Mouse (Mus musculus): ENCODE data around the gene Npas3.

Npas3 gene

DNA sequence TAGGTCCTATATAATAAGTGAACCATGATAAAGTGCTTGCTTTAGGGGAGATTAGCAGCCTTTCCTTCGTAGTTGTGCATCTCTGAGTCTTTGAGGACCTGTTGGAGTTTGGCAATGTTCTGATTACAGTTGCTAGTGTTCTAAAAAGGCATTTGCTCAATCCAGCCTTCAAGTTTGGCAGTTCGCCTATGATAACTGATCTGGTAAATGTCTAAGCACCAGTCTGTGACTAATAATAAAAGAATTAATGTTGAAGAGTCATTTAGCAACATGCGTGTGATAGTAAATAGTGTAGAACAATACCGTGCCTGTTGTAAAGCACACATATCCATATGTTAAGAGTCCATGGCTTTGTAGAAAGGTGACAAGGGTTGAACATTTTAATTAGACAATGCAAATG, 173.2 kb downstream of the Npas3 start:
- DNase-seq = no peak

DNA sequence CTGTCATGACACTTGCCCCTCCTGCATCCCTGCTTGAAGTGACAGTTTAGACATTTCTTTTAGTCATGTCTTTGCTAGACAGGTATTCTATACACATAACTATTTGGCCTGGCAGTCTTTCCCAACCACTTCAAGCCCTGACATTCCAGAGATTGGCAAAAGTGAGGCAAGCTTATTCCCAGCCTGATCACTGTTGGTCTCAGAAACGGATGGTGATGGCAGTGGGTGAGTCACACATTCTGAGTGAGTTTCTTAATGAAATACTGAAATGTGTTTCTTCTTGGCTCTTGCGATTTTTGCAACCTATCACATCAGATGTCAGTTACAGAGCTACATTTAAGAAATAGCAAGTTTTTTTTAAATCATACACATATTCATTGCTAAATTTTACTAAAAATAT, 175.2 kb downstream of the Npas3 start:
- DNase-seq = no peak

DNA sequence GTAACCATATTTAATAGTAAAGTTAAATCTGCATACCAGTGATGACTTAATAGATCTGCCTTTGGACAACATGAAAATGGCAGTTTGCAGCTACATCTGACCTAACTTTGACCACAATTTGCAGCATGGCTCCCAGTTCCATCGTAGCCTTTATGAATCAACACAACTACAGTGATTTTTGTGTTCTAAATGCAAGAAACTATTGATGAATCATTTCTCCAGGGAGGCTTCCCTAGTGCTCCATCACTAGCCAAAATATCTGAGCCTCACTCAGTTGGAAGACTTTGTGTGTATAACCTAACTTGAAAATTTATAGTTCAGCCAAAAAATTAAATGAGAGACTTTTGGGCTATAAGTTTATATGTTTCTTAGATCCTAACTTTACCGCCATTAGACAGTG, 177.5 kb downstream of the Npas3 start:
- DNase-seq = no peak

GRCm38 (mm10) chr12:53427153-53427552, 178.7 kb downstream of the Npas3 start:
- DNase-seq = no peak

DNA sequence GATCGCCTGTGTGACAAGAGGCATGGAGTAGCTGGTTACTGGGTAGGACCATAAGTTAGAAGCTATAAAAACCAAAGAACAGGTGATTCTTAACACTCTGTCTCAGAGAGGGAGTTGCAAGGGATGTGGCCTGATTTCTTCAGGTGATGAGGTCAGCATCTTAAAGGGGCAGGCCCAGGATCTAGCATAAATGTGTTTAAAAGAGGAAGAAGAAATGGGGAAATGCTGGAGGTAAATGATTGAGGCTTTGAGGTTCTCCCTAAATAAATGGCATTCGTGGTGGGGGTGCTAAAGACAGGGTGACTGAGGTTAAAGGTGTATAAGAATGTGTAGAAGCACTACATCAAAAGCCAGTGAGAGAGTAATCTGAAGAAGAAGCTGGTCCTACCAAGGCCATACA, 193.6 kb downstream of the Npas3 start:
- no peak for DNase-seq

DNA sequence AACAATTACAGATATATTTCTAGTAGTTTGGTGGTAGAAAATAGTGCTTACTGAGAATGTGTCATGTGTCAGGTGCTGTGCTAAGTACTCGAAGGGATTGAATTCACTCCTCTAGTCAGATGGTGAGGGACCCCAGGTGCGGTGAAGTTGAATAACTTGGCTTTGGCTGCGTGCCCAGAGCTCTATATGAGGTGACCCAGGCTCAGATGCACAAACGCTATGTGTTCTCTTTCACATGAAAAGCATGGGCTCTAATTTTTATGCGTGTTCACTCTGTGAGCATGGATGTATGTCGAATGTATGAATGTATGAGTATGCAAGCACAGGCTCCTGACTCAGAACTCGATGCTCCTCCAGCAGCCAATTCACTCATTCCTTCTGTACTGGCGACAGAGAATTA, 199.0 kb downstream of the Npas3 start:
- DNase-seq = no peak

- no peak for DNase-seq
These were observed 199.6 kb downstream of the Npas3 start for GRCm38 (mm10) chr12:53448040-53448439.

DNA sequence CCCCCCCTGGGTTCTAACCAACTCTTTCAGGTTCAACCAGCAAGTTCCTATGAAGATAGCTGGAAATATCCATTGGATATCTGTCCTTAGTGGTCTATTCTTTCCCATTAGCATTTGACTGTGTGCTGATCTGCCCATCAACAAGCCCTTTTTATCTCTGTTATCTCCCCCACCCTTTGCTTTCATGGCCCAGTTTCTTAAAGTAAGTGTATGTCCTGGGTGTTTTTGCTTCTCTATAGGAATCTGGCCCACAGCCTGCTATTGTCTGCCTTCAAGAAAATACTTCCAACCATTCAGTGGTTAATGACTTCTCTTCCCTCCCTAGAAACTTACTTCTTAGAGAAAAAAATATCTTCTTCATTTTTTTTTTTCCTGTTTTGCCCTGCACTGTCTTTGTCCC, 219.1 kb downstream of the Npas3 start:
- DNase-seq = no peak

GRCm38 (mm10) chr12:53474486-53474885, 226.0 kb downstream of the Npas3 start:
- no peak for DNase-seq

- no peak for DNase-seq
These were observed 236.4 kb downstream of the Npas3 start for GRCm38 (mm10) chr12:53484924-53485323.

DNA sequence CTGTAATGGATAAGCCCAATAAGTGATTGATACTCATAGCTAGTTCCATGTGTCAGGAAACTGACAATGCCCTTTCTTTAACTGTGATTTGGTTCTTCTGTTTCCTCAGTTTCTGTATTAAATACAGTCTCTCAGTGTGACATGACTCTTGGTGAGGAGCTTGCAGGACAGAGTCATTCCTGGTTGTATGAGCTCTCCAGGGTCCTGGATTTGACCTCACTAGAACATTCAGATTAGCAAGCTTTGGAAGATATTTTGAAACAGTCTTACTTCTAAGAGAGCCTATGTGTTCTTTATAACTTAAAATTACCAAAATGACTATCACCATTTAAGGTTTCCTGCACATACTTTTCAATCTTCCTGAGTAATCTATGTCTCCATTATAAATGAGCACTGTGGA, 247.9 kb downstream of the Npas3 start:
- no peak for DNase-seq

DNA sequence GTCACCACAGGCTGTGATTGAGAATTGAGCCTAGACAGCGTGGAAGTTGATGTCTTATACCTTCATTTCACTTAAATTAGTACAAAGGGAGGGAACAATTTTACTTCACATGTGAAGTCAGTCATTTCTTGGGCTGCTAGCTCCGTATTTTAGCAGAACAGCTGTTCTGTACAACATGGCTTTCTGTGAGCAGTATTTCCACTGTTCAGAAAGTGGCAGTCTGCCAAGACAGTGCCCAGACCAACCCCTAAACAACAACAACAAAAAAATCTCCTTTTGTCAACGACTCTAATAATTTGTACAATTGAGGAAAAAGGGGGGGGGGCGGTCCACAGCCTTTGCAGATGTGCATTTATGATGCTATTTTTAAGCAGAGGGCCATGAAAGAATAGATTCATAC, 266.4 kb downstream of the Npas3 start:
- DNase-seq = no peak

- DNase-seq = no peak
These were observed 271.1 kb downstream of the Npas3 start for GRCm38 (mm10) chr12:53519556-53519955.

DNA sequence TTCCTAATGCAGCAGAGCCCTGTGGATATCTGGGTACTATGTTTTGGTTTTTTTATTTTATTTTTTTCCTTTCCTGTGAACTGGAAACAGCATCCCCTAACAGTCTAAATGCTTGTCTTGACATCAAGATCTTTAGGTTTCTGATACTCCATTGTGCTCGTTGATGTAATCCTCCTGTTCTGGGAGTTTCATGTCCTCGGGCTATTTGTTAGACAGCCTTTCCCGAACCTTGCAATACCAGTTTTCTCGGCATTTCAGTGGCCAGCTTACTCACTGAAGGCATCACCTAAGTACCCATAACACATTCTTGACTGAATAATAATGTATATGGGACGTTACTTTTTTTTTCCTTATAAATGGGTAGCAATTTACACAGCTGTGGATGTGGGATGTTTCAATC, 274.2 kb downstream of the Npas3 start:
- DNase-seq = no peak

GRCm38 (mm10) chr12:53527046-53527445, 278.6 kb downstream of the Npas3 start:
- DNase-seq = no peak

DNA sequence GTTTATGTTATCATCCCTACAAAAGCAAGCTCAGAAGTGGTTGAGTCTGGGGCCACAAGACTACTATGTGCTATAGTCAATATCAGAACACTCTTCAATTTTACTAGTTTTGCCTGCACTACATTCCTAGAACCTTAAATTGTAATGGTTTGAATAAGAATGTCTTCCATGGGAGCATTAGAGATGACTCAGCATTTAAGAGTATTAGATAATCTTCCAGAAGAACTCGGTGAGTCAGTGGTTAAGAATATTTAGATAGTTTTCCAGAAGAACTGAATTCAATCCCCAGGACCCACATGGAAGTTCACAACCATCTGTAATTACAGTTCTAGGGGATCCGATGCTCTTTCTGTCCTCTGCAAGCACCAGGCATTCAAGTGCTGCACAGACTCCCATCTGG, 280.9 kb downstream of the Npas3 start:
- no peak for DNase-seq

DNA sequence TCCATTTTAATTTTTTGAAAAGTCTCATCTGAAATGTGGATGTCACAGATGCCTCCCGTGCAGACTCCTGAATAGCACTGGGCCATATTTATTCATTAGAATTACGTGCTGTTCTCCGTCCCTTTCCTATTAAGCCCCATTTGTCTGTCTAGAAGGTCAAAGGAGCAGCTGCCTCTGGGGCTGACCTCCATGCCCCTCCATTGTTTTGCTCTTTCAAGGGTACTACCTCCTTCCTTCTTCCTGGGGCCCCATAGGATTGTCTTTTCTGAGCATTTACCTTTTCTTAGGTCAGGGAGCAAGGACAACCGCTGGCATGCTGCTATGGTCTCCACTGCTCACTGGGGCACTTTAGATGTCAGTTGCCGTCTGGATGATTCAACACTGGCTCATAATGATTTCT, 288.3 kb downstream of the Npas3 start:
- no peak for DNase-seq

GRCm38 (mm10) chr12:53556359-53556758, 307.9 kb downstream of the Npas3 start:
- no peak for DNase-seq

DNA sequence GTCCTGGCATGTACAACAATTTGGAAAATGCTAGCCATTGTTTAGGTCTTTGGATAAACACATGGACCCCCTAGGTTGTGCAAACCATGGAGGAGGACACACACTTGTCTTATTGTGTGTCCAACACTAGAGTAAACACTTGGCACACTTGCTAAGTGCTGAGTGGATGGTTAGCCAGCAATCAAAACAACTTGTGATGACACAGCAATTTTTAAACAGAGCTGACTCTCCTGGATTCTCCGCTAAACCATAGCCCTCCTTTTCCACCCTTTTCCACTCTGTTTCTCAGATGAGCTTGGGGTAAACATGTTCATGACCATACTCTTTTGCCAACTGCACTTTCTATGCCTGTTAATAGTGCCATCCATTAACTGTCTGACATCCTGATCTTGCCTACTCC, 309.8 kb downstream of the Npas3 start:
- DNase-seq = no peak

GRCm38 (mm10) chr12:53566712-53567387, 318.4 kb downstream of the Npas3 start:
- DNase-seq = no peak

DNA sequence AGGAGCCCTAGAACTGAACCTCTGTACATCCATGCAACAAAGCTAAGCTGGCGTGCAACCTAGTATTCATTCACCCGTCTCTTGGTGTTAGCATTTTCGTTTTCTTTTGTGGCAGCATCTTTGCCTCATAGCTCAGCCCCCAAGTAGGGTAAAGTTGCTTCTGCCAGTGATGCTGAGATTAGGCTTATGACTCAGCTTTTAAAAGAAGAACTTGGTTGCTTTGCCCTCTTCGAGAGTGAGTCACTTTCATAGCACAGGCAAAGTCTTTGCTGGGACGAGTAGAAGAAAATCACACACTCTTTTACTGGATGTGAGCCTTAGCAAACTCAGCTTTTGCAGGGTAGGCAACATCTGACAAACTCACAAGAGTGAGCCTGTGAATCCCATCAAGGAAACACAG, 332.7 kb downstream of the Npas3 start:
- DNase-seq = no peak

- DNase-seq = no peak
These were observed 338.8 kb downstream of the Npas3 start for GRCm38 (mm10) chr12:53587249-53587648.

DNA sequence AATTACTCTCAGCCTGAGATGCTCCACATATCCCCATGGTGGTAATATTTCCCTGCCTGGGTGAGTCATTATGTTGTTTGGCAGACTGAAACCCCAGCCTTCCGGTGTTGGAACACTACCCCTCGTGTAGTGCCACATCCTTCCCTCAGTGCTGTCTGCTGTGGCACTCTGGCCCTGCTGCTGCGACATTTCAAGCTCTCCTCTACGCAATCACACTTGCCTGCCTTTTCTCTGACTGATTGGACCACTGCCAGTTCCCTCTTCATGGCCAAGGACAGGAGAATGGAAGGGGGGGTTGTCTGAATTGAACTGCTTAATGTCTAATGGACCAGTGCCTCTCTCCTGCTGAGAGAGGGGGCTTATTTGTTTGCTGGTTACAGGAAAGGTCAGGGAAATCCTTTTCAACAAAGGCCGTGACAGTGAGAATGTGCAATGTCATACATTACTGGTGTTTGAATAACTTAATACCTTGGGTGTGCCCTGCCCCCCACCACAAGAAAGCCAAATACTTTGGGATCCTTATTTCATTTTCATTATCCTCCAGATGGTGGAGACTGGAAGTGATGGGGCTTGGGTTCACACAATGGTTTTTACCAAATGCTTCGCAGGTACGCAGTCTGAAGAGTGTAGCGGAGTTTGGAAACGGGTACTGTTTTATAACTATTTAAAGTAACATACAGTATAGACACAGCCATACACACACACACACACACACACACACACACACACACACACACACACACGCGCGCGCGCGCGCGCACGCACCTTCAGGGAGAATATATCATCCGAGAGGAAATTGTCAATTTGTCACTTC, 339.4 kb downstream of the Npas3 start:
- no peak for DNase-seq

DNA sequence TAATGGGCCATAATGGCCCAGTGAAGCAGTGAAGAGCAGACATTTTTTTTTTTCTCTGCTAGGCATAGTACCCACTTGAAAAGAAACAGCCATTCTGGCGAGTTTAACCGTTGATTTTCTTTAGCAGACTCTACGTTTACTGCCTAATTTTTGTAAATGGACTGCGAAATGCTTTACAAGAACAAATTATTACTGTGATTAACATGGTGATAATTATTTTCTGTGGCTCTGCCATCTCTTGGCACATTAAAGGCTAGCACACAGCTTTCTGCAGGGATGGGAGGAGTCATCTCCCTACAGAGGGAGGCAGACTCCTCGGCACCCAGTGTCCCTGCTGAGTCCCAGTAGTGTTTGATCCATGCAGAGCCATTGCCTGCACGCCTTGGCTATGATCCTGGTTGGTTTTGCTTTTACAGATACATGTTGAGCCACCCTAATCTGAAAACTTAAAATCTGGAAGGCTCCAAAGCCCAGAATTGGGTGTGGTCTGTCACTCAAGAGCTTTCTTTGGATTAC, 341.0 kb downstream of the Npas3 start:
- DNase-seq = no peak

DNA sequence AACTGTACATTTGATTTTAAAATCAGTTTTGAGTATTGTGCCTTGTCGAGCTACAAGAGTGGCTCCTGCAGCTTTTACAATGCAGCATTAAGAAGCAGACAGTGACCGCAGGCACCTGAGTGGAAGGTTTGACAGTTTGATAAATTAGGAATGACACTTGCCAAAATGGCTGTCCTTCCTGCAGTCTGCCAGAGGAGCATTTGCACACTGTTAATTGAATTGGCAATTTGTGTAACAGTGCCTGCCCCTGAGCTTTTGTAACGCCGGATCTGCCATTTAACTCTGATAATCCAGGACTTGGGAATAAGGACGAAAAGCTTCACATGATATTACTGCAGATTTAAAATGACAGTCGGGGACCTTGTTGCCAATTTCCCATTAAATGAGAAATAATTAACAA, 357.2 kb downstream of the Npas3 start:
- DNase-seq = no peak

All from thymus, postnatal 25 days (tissue).